Mouse (Mus musculus) MEL (cell line): ENCODE results near the gene Faap100. TPM values are rescaled to one million over a fixed set of nuclear protein-coding genes. Genes with fewer than 3 reads are reported as not detected.

Experiments
- DNase-seq: peaks from one replicate; pipeline ENCODE4 v3.0.0; 2011; ENCODE audit warnings: low read depth, low spot score
- H3K27ac ChIP-seq: 2 replicates; pipeline ENCODE4 v1.5.1; 2012; ENCODE audit warnings: low read depth, mild to moderate bottlenecking, control low read depth, low read length, moderate library complexity; ENCODE audit not compliant: control insufficient read depth
- H3K27me3 ChIP-seq, 2 experiments: fragments of 150-350 bp in 1 of 2; sonication (generic) in 1 of 2; 2 replicates each; pipeline ENCODE4 v1.6.1; 2012; ENCODE audit warnings: low read length in 2 of 2, mild to moderate bottlenecking in 2 of 2, improper control_type of control experiment in 1 of 2, moderate library complexity in 1 of 2; ENCODE audit not compliant: insufficient read depth in 2 of 2, control insufficient read depth in 1 of 2
- H3K36me3 ChIP-seq, 2 experiments: 2 replicates each; pipeline ENCODE4 v1.6.1; 2012 to 2014; ENCODE audit warnings: low read length in 2 of 2, improper control_type of control experiment in 1 of 2, inconsistent platforms in 1 of 2, mild to moderate bottlenecking in 1 of 2; ENCODE audit not compliant: insufficient read depth in 2 of 2, control insufficient read depth in 1 of 2
- H3K4me1 ChIP-seq, 2 experiments: fragments of 150-350 bp in 1 of 2; sonication (generic) in 1 of 2; 2 replicates each; pipeline ENCODE4 v1.6.1; 2012; ENCODE audit warnings: low read length in 2 of 2, improper control_type of control experiment in 1 of 2, mild to moderate bottlenecking in 1 of 2; ENCODE audit not compliant: insufficient read depth in 2 of 2, control insufficient read depth in 1 of 2
- H3K4me3 ChIP-seq, 2 experiments: fragments of 150-350 bp in 1 of 2; sonication (generic) in 1 of 2; 2 replicates each; pipeline ENCODE4 v1.5.1; 2012; ENCODE audit warnings: low read depth in 2 of 2, low read length in 2 of 2, mild to moderate bottlenecking in 2 of 2, moderate library complexity in 2 of 2, control low read depth in 1 of 2, improper control_type of control experiment in 1 of 2; ENCODE audit not compliant: control insufficient read depth in 1 of 2, insufficient read depth in 1 of 2
- H3K79me2 ChIP-seq: 2 replicates; pipeline ENCODE4 v1.6.1; 2012; ENCODE audit warnings: mild to moderate bottlenecking, low read length, moderate library complexity; ENCODE audit not compliant: control insufficient read depth, poor library complexity, insufficient read depth
- H3K9ac ChIP-seq: 2 replicates; pipeline ENCODE4 v1.6.1; 2012; ENCODE audit warnings: low read depth, mild to moderate bottlenecking, control low read depth, low read length, moderate library complexity; ENCODE audit not compliant: control insufficient read depth, poor library complexity, severe bottlenecking
- H3K9me3 ChIP-seq: fragments of 150-350 bp; sonication (generic); replicated peaks from 2 replicates; pipeline ENCODE4 v1.6.1; 2012; ENCODE audit warnings: mild to moderate bottlenecking, low read length, improper control_type of control experiment, moderate library complexity; ENCODE audit not compliant: insufficient read depth
- BHLHE40 ChIP-seq: IDR thresholded peaks from 2 replicates; pipeline ENCODE4 v1.6.1; 2012; ENCODE audit warnings: low read depth, mild to moderate bottlenecking, inconsistent platforms, low read length, improper control_type of control experiment, borderline replicate concordance
- CHD1 ChIP-seq: IDR thresholded peaks from 2 replicates; pipeline ENCODE4 v1.6.1; 2012; ENCODE audit warnings: low read depth, mild to moderate bottlenecking, inconsistent platforms, low read length, improper control_type of control experiment
- EP300 ChIP-seq, 2 experiments: IDR thresholded peaks; 2 replicates each; pipeline ENCODE4 v1.6.1; 2011; ENCODE audit warnings: improper control_type of control experiment in 2 of 2, low read length in 2 of 2, low read depth in 1 of 2, mild to moderate bottlenecking in 1 of 2
- GATA1 ChIP-seq: IDR thresholded peaks from 2 replicates; pipeline ENCODE4 v1.6.1; 2011; ENCODE audit warnings: low read depth, low read length, improper control_type of control experiment
- HCFC1 ChIP-seq: IDR thresholded peaks from 2 replicates; pipeline ENCODE4 v1.6.1; 2012; ENCODE audit warnings: low read depth, mild to moderate bottlenecking, inconsistent platforms, low read length, improper control_type of control experiment, moderate library complexity
- JUND ChIP-seq: IDR thresholded peaks from 2 replicates; pipeline ENCODE4 v1.6.1; 2011; ENCODE audit warnings: low read depth, mild to moderate bottlenecking, improper control_type of control experiment, low read length
- KAT2A ChIP-seq: conservative IDR thresholded peaks from 2 replicates; pipeline ENCODE4 v1.6.1; 2012; ENCODE audit warnings: low read depth, low read length, improper control_type of control experiment, inconsistent platforms
- MAFK ChIP-seq: IDR thresholded peaks from 2 replicates; pipeline ENCODE4 v1.6.1; 2011; ENCODE audit warnings: low read depth, mild to moderate bottlenecking, low read length, improper control_type of control experiment, borderline replicate concordance
- MXI1 ChIP-seq: IDR thresholded peaks from 2 replicates; pipeline ENCODE4 v1.6.1; 2011; ENCODE audit warnings: mild to moderate bottlenecking, low read depth, low read length, improper control_type of control experiment
- MYB ChIP-seq: IDR thresholded peaks from 2 replicates; pipeline ENCODE4 v1.6.1; 2011; ENCODE audit warnings: mild to moderate bottlenecking, low read depth, low read length, improper control_type of control experiment
- POLR2A ChIP-seq, 2 experiments: IDR thresholded peaks; 2 replicates each; pipeline ENCODE4 v1.6.1; 2011 to 2012; ENCODE audit warnings: low read length in 2 of 2, mild to moderate bottlenecking in 2 of 2, control low read depth in 1 of 2, improper control_type of control experiment in 1 of 2, low read depth in 1 of 2, moderate library complexity in 1 of 2; ENCODE audit not compliant: control insufficient read depth in 1 of 2, insufficient read depth in 1 of 2, poor library complexity in 1 of 2
- POLR2AphosphoS2 ChIP-seq: IDR thresholded peaks from 2 replicates; pipeline ENCODE4 v1.6.1; 2011; ENCODE audit warnings: low read length, improper control_type of control experiment
- RAD21 ChIP-seq: IDR thresholded peaks from 2 replicates; pipeline ENCODE4 v1.6.1; 2011; ENCODE audit warnings: mild to moderate bottlenecking, low read depth, low read length, improper control_type of control experiment
- RCOR1 ChIP-seq: IDR thresholded peaks from 2 replicates; pipeline ENCODE4 v1.6.1; 2012; ENCODE audit warnings: low read depth, mild to moderate bottlenecking, inconsistent platforms, low read length, improper control_type of control experiment
- SMC3 ChIP-seq: IDR thresholded peaks from 2 replicates; pipeline ENCODE4 v1.6.1; 2011; ENCODE audit warnings: low read depth, low read length, improper control_type of control experiment
- TBP ChIP-seq: IDR thresholded peaks from 2 replicates; pipeline ENCODE4 v1.8.0; 2011; ENCODE audit warnings: low read depth, low read length, improper control_type of control experiment
- TCF12 ChIP-seq: IDR thresholded peaks from 2 replicates; pipeline ENCODE4 v1.6.1; 2014; ENCODE audit warnings: low read depth, mild to moderate bottlenecking, inconsistent platforms, low read length, improper control_type of control experiment, moderate library complexity
- UBTF ChIP-seq: IDR thresholded peaks from 2 replicates; pipeline ENCODE4 v1.6.1; 2012; ENCODE audit warnings: low read depth, mild to moderate bottlenecking, inconsistent platforms, low read length, improper control_type of control experiment, moderate library complexity, borderline replicate concordance; ENCODE audit not compliant: insufficient read depth
- USF1 ChIP-seq: IDR thresholded peaks from 2 replicates; pipeline ENCODE4 v1.6.1; 2014; ENCODE audit warnings: low read depth, mild to moderate bottlenecking, inconsistent platforms, low read length, improper control_type of control experiment, moderate library complexity
- ZC3H11A ChIP-seq: IDR thresholded peaks from 2 replicates; pipeline ENCODE4 v1.6.1; 2012; ENCODE audit warnings: low read depth, mild to moderate bottlenecking, inconsistent platforms, low read length, improper control_type of control experiment
- ZMIZ1 ChIP-seq: IDR thresholded peaks from 2 replicates; pipeline ENCODE4 v1.6.1; 2012; ENCODE audit warnings: low read depth, mild to moderate bottlenecking, inconsistent platforms, low read length, improper control_type of control experiment, moderate library complexity
- polyA plus RNA-seq, 2 experiments: library from polyadenylated mRNA; stranded (reverse) in 1 of 2; unstranded in 1 of 2; fragments of >175 nt in 1 of 2; fragments of >200 nt in 1 of 2; gene quantifications; 2 replicates each; pipeline versions ENCODE4 v1.2.1 to v1.2.4; 2012; ENCODE audit warnings: low replicate concordance in 2 of 2, low read depth in 1 of 2; ENCODE audit not compliant: insufficient read length in 2 of 2, insufficient read depth in 1 of 2, missing spikeins in 1 of 2
- total RNA-seq: library from RNA; depleted of rRNA; stranded (reverse); fragments of 300-350 nt; gene quantifications from 2 replicates; pipeline ENCODE4 v1.2.3, GENCODE M21; 2012

The Faap100 gene
- total and polyA plus RNA-seq, 3 experiments: 27.1 to 45.7 TPM; not detected in 1

GRCm38 (mm10) chr11:120345067-120345681, 33.4 kb downstream of the Faap100 start (continued):
- TF ChIP-seq JUND: peak; percentile 31; the same call in 1 of the 2 replicates
- TF ChIP-seq TCF12: no peak
- TF ChIP-seq HCFC1: no peak
- TF ChIP-seq USF1: no peak
- no peak for TF ChIP-seq BHLHE40
- TF ChIP-seq UBTF: no peak
- TF ChIP-seq SMC3: 0 out of 2 replicates have a peak, but pooled peaks have one; percentile 17
- TF ChIP-seq EP300 (IDR thresholded peaks at IDR 0.05; ENCODE audit: low read depth in 1 of 2, low read length in 2 of 2): 0 out of 4 replicates have a peak, but pooled peaks of 1 of the 2 experiments have one; percentile 9
- no peak for TF ChIP-seq GATA1
- peak; percentile 58 to 82 for TF ChIP-seq POLR2A (IDR thresholded peaks at IDR 0.05; ENCODE audit: control insufficient read depth in 1 of 2, insufficient read depth in 1 of 2, low read depth in 1 of 2, low read length in 2 of 2, poor library complexity in 1 of 2)
- no peak for TF ChIP-seq MXI1

GRCm38 (mm10) chr11:120344310-120344920, 34.1 kb downstream of the Faap100 start:
- Histone ChIP-seq H3K27me3 (no peaks in the 10 kb centered on the region), H3K9me3 (no peaks in the 10 kb centered on the region), H3K27ac (no peak overlapping the region), H3K4me1 (peaks cover 3 to 12% of the 10 kb centered on the region in 2 experiments; a peak in 3 of 4 replicates), H3K4me3 (no peak overlapping the region), H3K36me3 (peaks cover 0 to 6% of the 10 kb centered on the region in 2 experiments; a peak in 2 of 4 replicates), H3K79me2 (peaks cover 21% of the 10 kb centered on the region), H3K9ac (no peak overlapping the region)
- DNase-seq: peak; percentile 53
- no peak for TF ChIP-seq ZC3H11A
- TF ChIP-seq TBP: peak; percentile 77
- TF ChIP-seq POLR2AphosphoS2: peak; percentile 48; the same call in 1 of the 2 replicates

DNA sequence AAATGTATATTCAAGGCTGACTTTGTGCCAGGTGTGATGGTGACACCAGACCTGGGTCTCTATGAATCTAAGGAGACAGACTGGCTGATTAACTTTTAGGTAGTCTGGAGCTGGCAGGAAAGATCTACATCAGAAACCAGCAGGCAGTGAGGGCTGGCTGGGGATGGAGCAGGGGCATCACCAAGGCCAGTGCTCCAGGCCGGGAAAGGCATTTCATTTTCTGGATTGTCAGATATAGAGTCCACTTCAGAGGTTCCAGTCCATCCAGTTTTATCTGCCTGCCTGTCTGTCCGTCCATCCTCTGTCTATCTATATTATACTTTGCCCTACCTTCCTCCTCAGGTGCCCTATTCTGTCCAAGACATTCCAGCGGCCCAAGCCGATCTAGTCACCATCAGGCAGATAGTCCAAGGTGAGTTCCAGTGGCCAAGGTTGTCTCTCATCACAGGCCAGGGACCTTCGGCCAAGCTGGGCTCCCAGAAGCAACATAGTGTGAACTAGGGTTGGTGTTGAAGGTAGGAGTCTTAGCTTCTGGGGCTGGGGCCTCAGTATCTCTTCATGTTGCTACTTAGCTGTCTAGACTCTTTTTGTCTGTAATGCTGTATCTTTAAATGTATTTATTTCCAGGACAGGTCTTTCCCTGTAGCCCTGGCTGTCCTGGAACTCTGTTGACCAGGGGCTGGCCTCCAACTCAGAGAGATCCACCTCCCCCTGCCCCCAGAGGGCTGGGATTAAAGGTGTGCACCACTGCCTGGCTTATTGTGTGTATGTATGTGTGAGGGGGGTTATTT, 34.9 kb downstream of the Faap100 start:
- Histone ChIP-seq H3K9ac (no peak overlapping the region), H3K27ac (no peak overlapping the region), H3K4me1 (peaks cover 3 to 12% of the 10 kb centered on the region in 2 experiments; a peak in 3 of 4 replicates), H3K9me3 (no peaks in the 10 kb centered on the region), H3K36me3 (peaks cover 0 to 6% of the 10 kb centered on the region in 2 experiments; a peak in 2 of 4 replicates), H3K79me2 (peaks cover 16% of the 10 kb centered on the region), H3K4me3 (no peak overlapping the region), H3K27me3 (no peaks in the 10 kb centered on the region)
- TF ChIP-seq MAFK: no peak
- no peak for TF ChIP-seq TCF12
- no peak for TF ChIP-seq RAD21
- no peak for TF ChIP-seq ZMIZ1
- no peak for TF ChIP-seq SMC3
- TF ChIP-seq HCFC1: no peak
- no peak for TF ChIP-seq KAT2A
- no peak for TF ChIP-seq MXI1
- no peak for TF ChIP-seq RCOR1
- no peak for TF ChIP-seq MYB
- no peak for TF ChIP-seq CHD1
- DNase-seq: peak; percentile 49
